Mouse (Mus musculus) neural tube, embryonic 14.5 days (tissue): ENCODE measurements at regions not wholly inside any gene's neighbourhood (a gene's known extent, or its start where the extent isn't known, plus 50 kb on each side); places are given as distances from the start of the nearest gene placed in this dataset.
A peak's percentile ranks its signal among the peaks of the same experiment; 100 is the strongest.

ENCODE experiments used
- ATAC-seq: fragments of 200-750 bp; cut with Nextera tagmentation; 2 replicates; pipeline ENCODE4 v1.8.0; 2017; ENCODE audit warnings: low read depth, mild to moderate bottlenecking, moderate TSS enrichment, moderate library complexity
- H3K27ac ChIP-seq: fragments of 300-500 bp; sonication (generic); 2 replicates; pipeline ENCODE4 v1.5.1; 2014; ENCODE audit warnings: low read depth, mild to moderate bottlenecking, control low read depth, low read length, moderate library complexity, mixed read lengths
- H3K27me3 ChIP-seq: fragments of 300-500 bp; sonication (generic); 2 replicates; pipeline ENCODE4 v1.6.1; 2014; ENCODE audit warnings: low read length; ENCODE audit not compliant: control insufficient read depth, insufficient read depth
- H3K36me3 ChIP-seq: fragments of 300-500 bp; sonication (generic); 2 replicates; pipeline ENCODE4 v1.6.1; 2014; ENCODE audit warnings: low read length, mixed read lengths; ENCODE audit not compliant: control insufficient read depth, insufficient read depth
- H3K4me1 ChIP-seq: fragments of 300-500 bp; sonication (generic); 2 replicates; pipeline ENCODE4 v1.6.1; 2014; ENCODE audit warnings: low read length; ENCODE audit not compliant: control insufficient read depth, insufficient read depth
- H3K4me2 ChIP-seq: fragments of 300-500 bp; sonication (generic); 2 replicates; pipeline ENCODE4 v1.6.1; 2014; ENCODE audit warnings: mild to moderate bottlenecking, low read depth, low read length, control low read depth
- H3K4me3 ChIP-seq: fragments of 300-500 bp; sonication (generic); 2 replicates; pipeline ENCODE4 v1.5.1; 2014; ENCODE audit warnings: low read depth, low read length, control low read depth, mixed read lengths
- H3K9ac ChIP-seq: fragments of 300-500 bp; sonication (generic); replicated peaks from 2 replicates; pipeline ENCODE4 v1.6.1; 2014; ENCODE audit warnings: low read depth, mild to moderate bottlenecking, control low read depth, low read length, mixed read lengths
- H3K9me3 ChIP-seq: fragments of 300-500 bp; sonication (generic); 2 replicates; pipeline ENCODE4 v1.6.1; 2016; ENCODE audit warnings: low read length; ENCODE audit not compliant: control insufficient read depth
- WGBS: fragments of 180-500 bp; shearing (Covaris S2); extraction: QIAGEN DNeasy Blood & Tissue Kit; methylation state at CpG from one replicate; pipeline ENCODE4 v1.1.7; 2014; 5-methylcytosine and 5-hydroxymethylcytosine counted together

- no peak overlapping the region for H3K4me2 ChIP-seq
- WGBS: 4% methylated on average over 2 of the region's 2 CpGs
- no peak overlapping the region for H3K9ac ChIP-seq
- no peak overlapping the region for H3K27ac ChIP-seq
- H3K4me3 ChIP-seq: no peak overlapping the region
- no peaks in the 10 kb centered on the region for H3K36me3 ChIP-seq
- H3K27me3 ChIP-seq: no peaks in the 10 kb centered on the region
- H3K4me1 ChIP-seq: 0 out of 2 replicates have a peak, but pooled peaks cover 3% of the 10 kb centered on the region
- H3K9me3 ChIP-seq: no peaks in the 10 kb centered on the region
- peak; percentile 46; the same call in 1 of the 2 replicates for ATAC-seq
Measured at GRCm38 (mm10) chr7:40362719-40363118, 535.4 kb upstream of the Vstm2b start.

GRCm38 (mm10) chr7:40372713-40373112 is 525.4 kb upstream of the Vstm2b start:
- no peaks in the 10 kb centered on the region for H3K36me3 ChIP-seq

GRCm38 (mm10) chr7:40377839-40378238 is 520.3 kb upstream of the Vstm2b start:
- Histone ChIP-seq H3K9me3 (no peaks in the 10 kb centered on the region), H3K27ac (no peak overlapping the region), H3K9ac (no peak overlapping the region), H3K4me1 (no peaks in the 10 kb centered on the region), H3K36me3 (no peaks in the 10 kb centered on the region), H3K4me2 (no peak overlapping the region), H3K4me3 (no peak overlapping the region), H3K27me3 (no peaks in the 10 kb centered on the region)
- no peak for ATAC-seq
- WGBS: 64% methylated on average over 1 of the region's 1 CpGs

More at GRCm38 (mm10) chr7:40372713-40373112, 525.4 kb upstream of the Vstm2b start:
- Histone ChIP-seq H3K27ac (no peak overlapping the region), H3K4me1 (no peaks in the 10 kb centered on the region), H3K9ac (no peak overlapping the region), H3K4me2 (no peak overlapping the region), H3K9me3 (no peaks in the 10 kb centered on the region), H3K4me3 (no peak overlapping the region), H3K27me3 (no peaks in the 10 kb centered on the region)
- no peak for ATAC-seq
- WGBS: 60% methylated on average over 2 of the region's 2 CpGs

GRCm38 (mm10) chr7:40381244-40381643 is 516.9 kb upstream of the Vstm2b start:
- no peak for ATAC-seq
- Histone ChIP-seq H3K27ac (no peak overlapping the region), H3K9ac (no peak overlapping the region), H3K27me3 (no peaks in the 10 kb centered on the region), H3K4me3 (no peak overlapping the region), H3K9me3 (no peaks in the 10 kb centered on the region), H3K4me1 (no peaks in the 10 kb centered on the region), H3K36me3 (no peaks in the 10 kb centered on the region), H3K4me2 (no peak overlapping the region)
- WGBS: 92% methylated on average over 3 of the region's 3 CpGs

- Histone ChIP-seq H3K4me2 (no peak overlapping the region), H3K27me3 (no peaks in the 10 kb centered on the region), H3K9ac (no peak overlapping the region), H3K4me3 (no peak overlapping the region), H3K36me3 (no peaks in the 10 kb centered on the region), H3K4me1 (0 out of 2 replicates have a peak, but pooled peaks cover 8% of the 10 kb centered on the region), H3K9me3 (no peaks in the 10 kb centered on the region), H3K27ac (no peak overlapping the region)
- WGBS: 92% methylated on average over 5 of the region's 5 CpGs
- ATAC-seq: no peak
Measured at GRCm38 (mm10) chr7:40388152-40388551, 510.0 kb upstream of the Vstm2b start.

- Histone ChIP-seq H3K27ac (no peak overlapping the region), H3K4me3 (no peak overlapping the region), H3K4me2 (no peak overlapping the region), H3K27me3 (no peaks in the 10 kb centered on the region), H3K9me3 (no peaks in the 10 kb centered on the region), H3K9ac (no peak overlapping the region), H3K36me3 (no peaks in the 10 kb centered on the region), H3K4me1 (0 out of 2 replicates have a peak, but pooled peaks cover 8% of the 10 kb centered on the region)
- WGBS: 39% methylated on average over 3 of the region's 3 CpGs
- ATAC-seq: no peak
Measured at GRCm38 (mm10) chr7:40389795-40390194, 508.3 kb upstream of the Vstm2b start.

- Histone ChIP-seq H3K27ac (no peak overlapping the region), H3K9me3 (no peaks in the 10 kb centered on the region), H3K4me3 (no peak overlapping the region), H3K4me2 (no peak overlapping the region), H3K4me1 (0 out of 2 replicates have a peak, but pooled peaks cover 8% of the 10 kb centered on the region), H3K27me3 (no peaks in the 10 kb centered on the region), H3K9ac (no peak overlapping the region), H3K36me3 (no peaks in the 10 kb centered on the region)
- 5% methylated on average over 3 of the region's 3 CpGs for WGBS
- peak; percentile 31; the same call in 1 of the 2 replicates for ATAC-seq
Measured at GRCm38 (mm10) chr7:40390927-40391326, 507.2 kb upstream of the Vstm2b start.

- Histone ChIP-seq H3K27me3 (no peaks in the 10 kb centered on the region), H3K9me3 (no peaks in the 10 kb centered on the region), H3K27ac (no peak overlapping the region), H3K36me3 (no peaks in the 10 kb centered on the region), H3K4me3 (no peak overlapping the region), H3K4me2 (no peak overlapping the region), H3K4me1 (0 out of 2 replicates have a peak, but pooled peaks cover 8% of the 10 kb centered on the region), H3K9ac (no peak overlapping the region)
- ATAC-seq: 0 out of 2 replicates have a peak, but pooled peaks have one; percentile 11
- 39% methylated on average over 3 of the region's 3 CpGs for WGBS
Measured at GRCm38 (mm10) chr7:40391626-40392025, 506.5 kb upstream of the Vstm2b start.

GRCm38 (mm10) chr7:40392207-40392606 is 505.9 kb upstream of the Vstm2b start:
- no peak overlapping the region for H3K27ac ChIP-seq
- no peaks in the 10 kb centered on the region for H3K36me3 ChIP-seq
- 14% methylated on average over 3 of the region's 3 CpGs for WGBS

More at GRCm38 (mm10) chr7:40392207-40392606, 505.9 kb upstream of the Vstm2b start:
- H3K4me1 ChIP-seq: 0 out of 2 replicates have a peak, but pooled peaks cover 8% of the 10 kb centered on the region
- H3K4me3 ChIP-seq: no peak overlapping the region
- H3K27me3 ChIP-seq: no peaks in the 10 kb centered on the region
- no peak overlapping the region for H3K9ac ChIP-seq
- H3K9me3 ChIP-seq: no peaks in the 10 kb centered on the region
- ATAC-seq: peak; percentile 80
- H3K4me2 ChIP-seq: no peak overlapping the region
